In genomic region chr15:97781961-97782748, GRCm38 (mm10) we compare ENCODE assay signal across 8 mouse cellular contexts. TPM values are rescaled to one million over a fixed set of nuclear protein-coding genes. Genes with fewer than 3 reads are reported as not detected.
DNase-seq lines count a peak whose midpoint lies in the region; ATAC-seq and TF ChIP-seq lines count a peak whose summit lies in the region.

No protein-coding gene starts in this region.

- peaks cover 6% of the 10 kb centered on the region for H3K27me3 ChIP-seq in megakaryocyte, embryonic 14.5 days (replicated peaks)
- H3K27me3 ChIP-seq in forebrain, embryonic 13.5 days = peaks cover 19% of the 10 kb centered on the region
- H3K27me3 ChIP-seq in hindbrain, postnatal 0 days (ENCODE audit: insufficient read depth, low read length) = no peaks in the 10 kb centered on the region

- peak overlapping the region; percentile 82 for H3K4me3 ChIP-seq in megakaryocyte, embryonic 14.5 days (replicated peaks)
- no peak overlapping the region; the same call in 1 of the 2 replicates for H3K4me3 ChIP-seq in forebrain, embryonic 13.5 days
- H3K4me3 ChIP-seq in hindbrain, postnatal 0 days (ENCODE audit: low read length) = no peak overlapping the region

- peak overlapping the region; percentile 9 for H3K4me2 ChIP-seq in forebrain, embryonic 13.5 days
- H3K4me2 ChIP-seq in hindbrain, postnatal 0 days (ENCODE audit: low read depth, low read length) = peak overlapping the region; percentile 13; the same call in 1 of the 2 replicates

- no peak for DNase-seq in hindbrain, postnatal 0 days (ENCODE audit: low spot score)
- DNase-seq in mesoderm, embryonic 11.5 days (ENCODE audit: low read depth, low spot score) = peak; percentile 74
- no peak for DNase-seq in right cerebral cortex, postnatal 4 days
- no peak for DNase-seq in cerebellum, adult 8-10 months
- no peak for DNase-seq in thymus, postnatal 0 days (ENCODE audit: low spot score)

- H3K9ac ChIP-seq in forebrain, embryonic 13.5 days = no peak overlapping the region
- no peak overlapping the region for H3K9ac ChIP-seq in hindbrain, postnatal 0 days (replicated peaks; ENCODE audit: low read length)

- 8% methylated on average over 24 of the region's 24 CpGs for WGBS in forebrain, embryonic 13.5 days
- WGBS in hindbrain, postnatal 0 days = 12% methylated on average over 24 of the region's 24 CpGs

- no peak for TF ChIP-seq CTCF in hindbrain, postnatal 0 days (IDR thresholded peaks at IDR 0.05; ENCODE audit: low read depth)

- H3K4me1 ChIP-seq in megakaryocyte, embryonic 14.5 days = peaks cover 46% of the 10 kb centered on the region
- H3K4me1 ChIP-seq in forebrain, embryonic 13.5 days = peaks cover 31% of the 10 kb centered on the region
- H3K4me1 ChIP-seq in hindbrain, postnatal 0 days (ENCODE audit: insufficient read depth, low read length) = peaks cover 14% of the 10 kb centered on the region

- no peak overlapping the region for H3K27ac ChIP-seq in forebrain, embryonic 13.5 days
- no peak overlapping the region for H3K27ac ChIP-seq in hindbrain, postnatal 0 days

- no peaks in the 10 kb centered on the region for H3K9me3 ChIP-seq in megakaryocyte, embryonic 14.5 days
- no peaks in the 10 kb centered on the region for H3K9me3 ChIP-seq in forebrain, embryonic 13.5 days (replicated peaks)
- no peaks in the 10 kb centered on the region for H3K9me3 ChIP-seq in hindbrain, postnatal 0 days (ENCODE audit: low read length)

- no peak for ATAC-seq in megakaryocyte, adult 5-6 weeks (ENCODE audit: poor library complexity, severe bottlenecking)
- no peak for ATAC-seq in forebrain, embryonic 13.5 days
- ATAC-seq in hindbrain, postnatal 0 days = no peak

- no peaks in the 10 kb centered on the region for H3K36me3 ChIP-seq in megakaryocyte, embryonic 14.5 days (replicated peaks; ENCODE audit: low read length)
- no peaks in the 10 kb centered on the region for H3K36me3 ChIP-seq in forebrain, embryonic 13.5 days (ENCODE audit: poor library complexity, severe bottlenecking)
- no peaks in the 10 kb centered on the region for H3K36me3 ChIP-seq in hindbrain, postnatal 0 days (ENCODE audit: insufficient read depth, low read length)

RNA-seq across cellular contexts. Expression of gene Slc48a1, which starts 3.8 kb away (rescaled TPM):
- 58.7 and 61.4 TPM in 2 replicates for polyA plus RNA-seq in megakaryocyte, embryonic 14.5 days (2012; ENCODE audit: insufficient read depth, low replicate concordance)
- 42.3 and 47.1 TPM in 2 replicates for total RNA-seq in megakaryocyte, adult 5-6 weeks (2015)
- 33.1 and 33.5 TPM in 2 replicates for total RNA-seq in megakaryocyte, adult 5-6 weeks (2017)
- 44.1 and 45.2 TPM in 2 replicates for polyA plus RNA-seq in forebrain, embryonic 13.5 days (2015; fragmentation: Nextera tagmentation; extraction: Ambion mirVana)
- 84.4 and 89.3 TPM in 2 replicates for total RNA-seq in hindbrain, postnatal 0 days (2014; rRNA removed)
- 140 and 152 TPM in 2 replicates for polyA plus RNA-seq in hindbrain, postnatal 0 days (2015; fragmentation: Nextera tagmentation; extraction: Ambion mirVana)
- 44.5 and 48.3 TPM in 2 replicates for polyA plus RNA-seq in thymus, postnatal 0 days (2015; fragmentation: Nextera tagmentation; extraction: Ambion mirVana)

RNA-seq across cellular contexts. Expression of gene Rapgef3, which starts 14.4 kb away (rescaled TPM):
- polyA plus RNA-seq in megakaryocyte, embryonic 14.5 days (2012; ENCODE audit: insufficient read depth, low replicate concordance) = 2.3 and 4.5 TPM in 2 replicates
- total RNA-seq in megakaryocyte, adult 5-6 weeks (2015) = 0.02 TPM in 1 of 2 replicates, not detected in the other
- total RNA-seq in megakaryocyte, adult 5-6 weeks (2017) = 1.2 and 1.4 TPM in 2 replicates
- polyA plus RNA-seq in forebrain, embryonic 13.5 days (2015; fragmentation: Nextera tagmentation; extraction: Ambion mirVana) = 6.7 and 7.8 TPM in 2 replicates
- 26.4 and 41.9 TPM in 2 replicates for total RNA-seq in hindbrain, postnatal 0 days (2014; rRNA removed)
- 10.3 and 12.2 TPM in 2 replicates for polyA plus RNA-seq in hindbrain, postnatal 0 days (2015; fragmentation: Nextera tagmentation; extraction: Ambion mirVana)
- 61.7 and 72.6 TPM in 2 replicates for polyA plus RNA-seq in thymus, postnatal 0 days (2015; fragmentation: Nextera tagmentation; extraction: Ambion mirVana)

RNA-seq across cellular contexts. Expression of gene Endou, which starts 51.0 kb away (rescaled TPM):
- polyA plus RNA-seq in megakaryocyte, embryonic 14.5 days (2012; ENCODE audit: insufficient read depth, low replicate concordance) = 0.09 TPM in 1 of 2 replicates, not detected in the other
- total RNA-seq in megakaryocyte, adult 5-6 weeks (2015) = 0.21 TPM in 1 of 2 replicates, not detected in the other
- 0.40 and 0.81 TPM in 2 replicates for total RNA-seq in megakaryocyte, adult 5-6 weeks (2017)
- polyA plus RNA-seq in forebrain, embryonic 13.5 days (2015; fragmentation: Nextera tagmentation; extraction: Ambion mirVana) = 0.25 and 0.26 TPM in 2 replicates
- total RNA-seq in hindbrain, postnatal 0 days (2014; rRNA removed) = 0.10 TPM in 1 of 2 replicates, not detected in the other
- 0.44 and 0.49 TPM in 2 replicates for polyA plus RNA-seq in hindbrain, postnatal 0 days (2015; fragmentation: Nextera tagmentation; extraction: Ambion mirVana)
- 159 and 186 TPM in 2 replicates for polyA plus RNA-seq in thymus, postnatal 0 days (2015; fragmentation: Nextera tagmentation; extraction: Ambion mirVana)

Comparison
In these comparisons a context has a peak if more than half of its experiments do, and no peak if none do; other contexts are left out.
1. RNA of gene Endou, which starts 51.0 kb away (polyA plus RNA-seq): 159 to 186 TPM in thymus, postnatal 0 days; 0.44 to 0.49 TPM in hindbrain, postnatal 0 days, 0.25 to 0.26 TPM in forebrain, embryonic 13.5 days and 0.09 TPM in megakaryocyte, embryonic 14.5 days; every median in the first group is over 100 times any median in the second.